Mouse (Mus musculus): ENCODE measurements around the gene Med11. TPM values are rescaled to one million over a fixed set of nuclear protein-coding genes. Genes with fewer than 3 reads are reported as not detected.

The Med11 gene
- 5.4 TPM for polyA plus RNA-seq (2014; fragmentation: Illumina TruSeq; extraction: RNeasy Lipid Tissue Mini Kit (QIAGEN cat#74804); ENCODE audit: low replicate concordance)

DNA sequence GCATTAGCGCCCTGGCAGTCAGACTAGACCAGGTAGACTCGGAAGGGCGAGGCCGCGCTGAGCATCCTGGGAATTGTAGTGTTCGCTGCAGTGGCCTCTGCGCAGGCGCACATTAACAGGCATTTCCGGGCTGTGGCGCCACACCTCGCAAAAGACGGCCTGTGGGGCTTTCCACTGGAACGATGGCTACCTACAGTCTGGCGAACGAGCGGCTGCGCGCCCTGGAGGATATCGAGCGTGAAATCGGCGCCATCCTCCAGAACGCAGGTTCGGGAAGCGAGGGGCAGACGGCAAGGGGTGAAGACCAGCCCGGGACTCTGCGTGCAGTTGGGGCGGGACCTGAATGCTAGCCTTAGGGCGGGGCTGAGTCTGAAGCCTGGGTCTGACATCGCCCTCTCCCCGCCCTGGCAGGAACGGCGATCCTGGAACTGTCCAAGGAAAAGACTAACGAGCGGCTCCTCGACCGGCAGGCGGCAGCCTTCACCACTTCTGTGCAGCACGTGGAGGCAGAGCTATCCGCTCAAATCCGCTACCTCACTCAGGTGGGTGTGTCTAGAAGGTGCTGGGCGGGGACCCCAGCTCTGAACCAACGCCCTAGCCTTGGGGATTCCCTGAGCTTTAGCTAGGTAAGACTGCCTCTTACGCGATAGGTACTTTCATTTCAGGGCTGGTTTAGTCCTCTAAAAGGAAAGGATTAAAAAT is at the start of gene Med11:
Gene Med11 (plus strand): TSS at position 123 of the 702 bp plus-strand sequence.

DNA sequence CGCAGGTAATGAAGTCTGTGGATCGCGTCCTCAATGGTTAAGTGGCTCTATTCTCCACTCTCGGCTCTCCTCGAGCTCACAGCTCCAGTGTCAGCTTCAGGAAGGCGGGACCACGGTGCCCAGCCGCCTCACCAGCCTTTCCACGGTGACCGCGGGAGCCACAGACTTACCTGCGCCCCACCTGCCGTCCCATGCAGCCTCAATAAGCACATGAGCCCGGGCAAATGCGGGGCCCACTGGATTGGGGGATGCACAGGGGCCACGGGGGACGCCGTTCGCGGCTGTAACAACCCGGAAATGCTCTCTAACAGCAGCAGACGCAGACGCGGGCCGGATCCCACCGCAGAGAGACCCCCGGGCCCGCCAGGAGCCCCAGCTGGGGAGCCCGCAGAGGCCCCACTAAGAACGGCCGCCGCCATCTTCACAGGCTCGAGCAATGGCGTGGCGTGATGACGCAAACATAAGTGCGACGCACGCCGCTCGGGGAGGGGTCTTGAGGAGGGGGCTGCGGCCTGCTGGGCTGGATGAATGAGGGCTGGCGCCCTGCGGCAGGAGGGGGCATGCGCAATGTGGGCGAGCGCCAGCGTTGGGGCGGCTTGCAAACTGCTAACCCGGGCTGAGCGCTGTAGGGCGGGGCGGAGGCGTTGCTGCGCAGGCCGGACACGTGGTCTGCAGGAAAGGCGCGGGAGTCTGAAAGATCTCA is 42.0 kb upstream of the Med11 start, which contains the start of gene Pelp1:
Gene Pelp1 (minus strand): TSS at position 438 of the 703 bp plus-strand sequence.

DNA sequence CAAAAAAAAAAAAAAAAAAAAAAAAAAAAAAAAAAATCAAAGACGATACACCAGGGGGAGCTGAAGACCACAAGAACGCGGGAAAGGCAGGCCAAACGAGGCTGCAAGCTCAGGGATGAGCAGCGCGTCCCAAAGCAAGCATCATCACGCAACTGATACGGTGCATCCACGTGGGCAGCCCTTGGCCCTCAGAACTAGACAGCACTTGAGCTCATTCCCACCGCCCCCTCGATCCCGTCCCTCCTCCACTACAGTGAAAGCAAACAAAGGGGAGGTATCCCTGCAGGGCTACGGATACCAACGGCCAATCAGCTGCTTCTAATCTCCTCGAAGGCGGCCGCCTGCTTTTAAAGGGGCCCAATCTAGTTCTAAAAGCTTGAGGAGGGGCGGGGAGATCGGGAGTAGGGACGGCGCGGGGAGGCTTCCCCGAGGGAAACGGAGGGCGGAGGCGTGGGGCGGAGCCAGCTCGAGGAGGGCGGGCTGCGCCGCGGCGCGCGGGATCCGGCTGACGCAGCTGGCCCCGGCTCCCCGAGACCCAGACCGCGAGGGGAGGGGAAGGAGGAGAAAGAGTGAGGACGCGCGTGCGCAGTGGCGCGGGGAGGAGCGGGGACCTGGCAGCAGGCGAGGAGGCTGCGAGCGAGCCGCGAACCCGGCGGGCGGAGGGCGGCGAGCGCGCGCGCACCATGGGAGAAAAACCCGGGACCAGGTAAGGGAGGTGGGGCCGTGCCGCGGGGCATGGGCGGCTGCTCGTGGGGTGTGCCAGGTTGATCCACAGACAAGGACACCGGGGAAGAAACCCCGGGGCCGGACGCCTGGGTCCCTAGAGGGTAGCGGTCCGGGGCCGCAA is 19.4 kb upstream of the Med11 start, which contains the start of gene Arrb2:
Gene Arrb2 (plus strand): TSS at position 588 of the 847 bp plus-strand sequence.

DNA sequence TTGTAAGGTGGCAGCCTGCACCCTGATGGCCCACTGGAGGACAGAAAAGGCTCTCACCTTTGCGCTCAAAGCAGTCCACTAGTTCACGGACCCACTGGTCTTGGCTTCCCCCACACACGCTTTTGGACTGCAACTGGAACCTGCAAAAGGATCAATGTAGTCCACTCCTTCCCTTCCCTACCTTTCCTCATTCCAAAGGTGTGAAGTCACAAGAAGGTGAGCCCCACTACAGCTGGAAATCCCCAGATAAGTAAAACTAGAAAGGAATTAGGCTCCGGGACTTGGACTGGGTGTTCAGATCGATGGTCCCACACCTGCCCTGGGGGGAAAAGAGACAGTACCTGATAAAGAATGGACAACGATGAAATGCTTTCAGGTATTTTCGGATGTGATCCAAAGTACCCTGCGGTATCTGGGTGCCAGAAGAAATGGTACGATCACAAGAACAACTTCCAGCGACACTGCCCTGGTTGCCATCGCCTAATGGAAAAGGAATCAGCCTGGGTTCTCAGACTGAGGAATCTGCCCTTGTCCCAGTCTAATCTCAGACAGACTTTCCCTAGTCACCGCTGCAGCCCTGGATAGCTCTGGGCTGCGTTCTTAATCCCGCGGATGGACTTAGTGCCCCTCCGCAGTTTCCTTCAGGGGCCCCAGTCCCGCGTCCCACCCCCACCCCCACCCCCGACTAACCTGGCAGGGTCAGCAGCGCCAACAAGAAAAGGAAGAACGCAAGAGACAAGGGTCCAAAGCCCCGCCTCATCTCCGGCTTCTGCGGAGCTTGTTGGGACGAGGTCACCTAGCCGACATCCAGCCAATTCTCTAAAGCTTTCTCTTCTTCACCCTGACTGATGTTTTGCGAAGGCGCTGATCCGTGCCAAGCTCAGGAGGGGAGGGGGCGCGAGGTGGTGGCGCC is 7.2 kb downstream of the Med11 start, which contains the start of gene Zmynd15:
Gene Zmynd15 (plus strand): TSS at position 746 of the 913 bp plus-strand sequence.

DNA sequence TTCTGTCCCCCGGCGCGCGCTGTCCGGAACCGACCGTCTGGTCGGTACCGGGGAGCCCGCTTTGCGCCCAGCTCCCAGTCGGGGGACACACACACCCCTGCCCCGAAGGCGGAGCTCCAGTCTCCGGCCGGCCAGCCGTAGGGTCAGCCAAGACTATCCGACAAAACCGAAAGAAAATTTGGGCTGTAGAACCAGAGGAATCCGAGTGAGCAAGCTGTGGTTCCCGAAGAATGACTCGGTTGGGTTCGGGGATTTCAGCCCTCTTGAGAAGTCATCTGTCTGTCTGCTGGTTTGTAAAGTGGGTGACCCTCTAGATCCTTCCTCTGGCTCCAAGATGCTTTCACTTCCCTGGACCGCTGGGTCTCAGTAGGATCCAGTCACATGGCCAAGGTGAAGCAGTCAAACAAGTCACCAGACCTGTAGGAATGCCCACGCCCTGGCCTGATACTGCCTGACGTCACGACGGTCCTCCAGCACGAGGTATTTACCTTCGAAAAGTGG is 7.9 kb downstream of the Med11 start, which contains the start of gene Cxcl16:
Gene Cxcl16 (minus strand): TSS at position 384 of the 501 bp plus-strand sequence.

Other genes with a start within 250 kb of the Med11 start
- gene Slc16a11, start 239.2 kb upstream of the Med11 start, polyA plus RNA-seq (2014; fragmentation: Illumina TruSeq; extraction: RNeasy Lipid Tissue Mini Kit (QIAGEN cat#74804); ENCODE audit: low replicate concordance) = not detected
- gene Slc16a13, start 230.9 kb upstream of the Med11 start, polyA plus RNA-seq (2014; fragmentation: Illumina TruSeq; extraction: RNeasy Lipid Tissue Mini Kit (QIAGEN cat#74804); ENCODE audit: low replicate concordance) = 2.9 TPM
- 1.4 TPM for gene Bcl6b, start 222.1 kb upstream of the Med11 start, polyA plus RNA-seq (2014; fragmentation: Illumina TruSeq; extraction: RNeasy Lipid Tissue Mini Kit (QIAGEN cat#74804); ENCODE audit: low replicate concordance)
- gene 0610010K14Rik, start 214.0 kb upstream of the Med11 start, polyA plus RNA-seq (2014; fragmentation: Illumina TruSeq; extraction: RNeasy Lipid Tissue Mini Kit (QIAGEN cat#74804); ENCODE audit: low replicate concordance) = 4.3 TPM
- gene Gm21988, start 212.1 kb upstream of the Med11 start, polyA plus RNA-seq (2014; fragmentation: Illumina TruSeq; extraction: RNeasy Lipid Tissue Mini Kit (QIAGEN cat#74804); ENCODE audit: low replicate concordance) = 0.59 TPM
- 24.1 TPM for gene Rnasek, start 212.1 kb upstream of the Med11 start, polyA plus RNA-seq (2014; fragmentation: Illumina TruSeq; extraction: RNeasy Lipid Tissue Mini Kit (QIAGEN cat#74804); ENCODE audit: low replicate concordance)
- 0.74 TPM for gene Alox12, start 196.6 kb upstream of the Med11 start, polyA plus RNA-seq (2014; fragmentation: Illumina TruSeq; extraction: RNeasy Lipid Tissue Mini Kit (QIAGEN cat#74804); ENCODE audit: low replicate concordance)
- not detected for gene Alox12e, start 129.3 kb upstream of the Med11 start, polyA plus RNA-seq (2014; fragmentation: Illumina TruSeq; extraction: RNeasy Lipid Tissue Mini Kit (QIAGEN cat#74804); ENCODE audit: low replicate concordance)
- 1.5 TPM for gene Alox15, start 99.9 kb upstream of the Med11 start, polyA plus RNA-seq (2014; fragmentation: Illumina TruSeq; extraction: RNeasy Lipid Tissue Mini Kit (QIAGEN cat#74804); ENCODE audit: low replicate concordance)
- gene Pelp1, start 41.9 kb upstream of the Med11 start, polyA plus RNA-seq (2014; fragmentation: Illumina TruSeq; extraction: RNeasy Lipid Tissue Mini Kit (QIAGEN cat#74804); ENCODE audit: low replicate concordance) = 4.5 TPM
- 0.41 TPM for gene Arrb2, start 19.3 kb upstream of the Med11 start, polyA plus RNA-seq (2014; fragmentation: Illumina TruSeq; extraction: RNeasy Lipid Tissue Mini Kit (QIAGEN cat#74804); ENCODE audit: low replicate concordance)
- 0.78 TPM for gene Zmynd15, start 7.5 kb downstream of the Med11 start, polyA plus RNA-seq (2014; fragmentation: Illumina TruSeq; extraction: RNeasy Lipid Tissue Mini Kit (QIAGEN cat#74804); ENCODE audit: low replicate concordance)
- gene Cxcl16, start 8.1 kb downstream of the Med11 start, polyA plus RNA-seq (2014; fragmentation: Illumina TruSeq; extraction: RNeasy Lipid Tissue Mini Kit (QIAGEN cat#74804); ENCODE audit: low replicate concordance) = 16.5 TPM
- 293 TPM for gene Tm4sf5, start 53.3 kb downstream of the Med11 start, polyA plus RNA-seq (2014; fragmentation: Illumina TruSeq; extraction: RNeasy Lipid Tissue Mini Kit (QIAGEN cat#74804); ENCODE audit: low replicate concordance)
- gene Vmo1, start 62.7 kb downstream of the Med11 start, polyA plus RNA-seq (2014; fragmentation: Illumina TruSeq; extraction: RNeasy Lipid Tissue Mini Kit (QIAGEN cat#74804); ENCODE audit: low replicate concordance) = not detected
- gene Gltpd2, start 67.3 kb downstream of the Med11 start, polyA plus RNA-seq (2014; fragmentation: Illumina TruSeq; extraction: RNeasy Lipid Tissue Mini Kit (QIAGEN cat#74804); ENCODE audit: low replicate concordance) = not detected
- 13.2 TPM for gene Psmb6, start 73.4 kb downstream of the Med11 start, polyA plus RNA-seq (2014; fragmentation: Illumina TruSeq; extraction: RNeasy Lipid Tissue Mini Kit (QIAGEN cat#74804); ENCODE audit: low replicate concordance)
- gene Gm40193, start 81.0 kb downstream of the Med11 start, polyA plus RNA-seq (2014; fragmentation: Illumina TruSeq; extraction: RNeasy Lipid Tissue Mini Kit (QIAGEN cat#74804); ENCODE audit: low replicate concordance) = not detected
- gene Pld2, start 88.1 kb downstream of the Med11 start, polyA plus RNA-seq (2014; fragmentation: Illumina TruSeq; extraction: RNeasy Lipid Tissue Mini Kit (QIAGEN cat#74804); ENCODE audit: low replicate concordance) = 1.3 TPM
- 1.6 TPM for gene Mink1, start 111.0 kb downstream of the Med11 start, polyA plus RNA-seq (2014; fragmentation: Illumina TruSeq; extraction: RNeasy Lipid Tissue Mini Kit (QIAGEN cat#74804); ENCODE audit: low replicate concordance)
- not detected for gene 4930544D05Rik, start 163.9 kb downstream of the Med11 start, polyA plus RNA-seq (2014; fragmentation: Illumina TruSeq; extraction: RNeasy Lipid Tissue Mini Kit (QIAGEN cat#74804); ENCODE audit: low replicate concordance)
- gene Chrne, start 167.3 kb downstream of the Med11 start, polyA plus RNA-seq (2014; fragmentation: Illumina TruSeq; extraction: RNeasy Lipid Tissue Mini Kit (QIAGEN cat#74804); ENCODE audit: low replicate concordance) = not detected
- not detected for gene Gp1ba, start 187.2 kb downstream of the Med11 start, polyA plus RNA-seq (2014; fragmentation: Illumina TruSeq; extraction: RNeasy Lipid Tissue Mini Kit (QIAGEN cat#74804); ENCODE audit: low replicate concordance)
- gene Rnf167, start 195.3 kb downstream of the Med11 start, polyA plus RNA-seq (2014; fragmentation: Illumina TruSeq; extraction: RNeasy Lipid Tissue Mini Kit (QIAGEN cat#74804); ENCODE audit: low replicate concordance) = 43.6 TPM
- gene Slc25a11, start 195.6 kb downstream of the Med11 start, polyA plus RNA-seq (2014; fragmentation: Illumina TruSeq; extraction: RNeasy Lipid Tissue Mini Kit (QIAGEN cat#74804); ENCODE audit: low replicate concordance) = 31.8 TPM
- gene Pfn1, start 202.7 kb downstream of the Med11 start, polyA plus RNA-seq (2014; fragmentation: Illumina TruSeq; extraction: RNeasy Lipid Tissue Mini Kit (QIAGEN cat#74804); ENCODE audit: low replicate concordance) = 99.8 TPM
- gene Eno3, start 205.3 kb downstream of the Med11 start, polyA plus RNA-seq (2014; fragmentation: Illumina TruSeq; extraction: RNeasy Lipid Tissue Mini Kit (QIAGEN cat#74804); ENCODE audit: low replicate concordance) = 0.74 TPM
- gene Spag7, start 217.5 kb downstream of the Med11 start, polyA plus RNA-seq (2014; fragmentation: Illumina TruSeq; extraction: RNeasy Lipid Tissue Mini Kit (QIAGEN cat#74804); ENCODE audit: low replicate concordance) = 11.3 TPM
- 0.85 TPM for gene Camta2, start 236.2 kb downstream of the Med11 start, polyA plus RNA-seq (2014; fragmentation: Illumina TruSeq; extraction: RNeasy Lipid Tissue Mini Kit (QIAGEN cat#74804); ENCODE audit: low replicate concordance)
- not detected for gene Inca1, start 248.2 kb downstream of the Med11 start, polyA plus RNA-seq (2014; fragmentation: Illumina TruSeq; extraction: RNeasy Lipid Tissue Mini Kit (QIAGEN cat#74804); ENCODE audit: low replicate concordance)
- gene Kif1c, start 248.6 kb downstream of the Med11 start, polyA plus RNA-seq (2014; fragmentation: Illumina TruSeq; extraction: RNeasy Lipid Tissue Mini Kit (QIAGEN cat#74804); ENCODE audit: low replicate concordance) = 14.5 TPM